Mouse (Mus musculus) intestine, embryonic 15.5 days (tissue): Measurements from ENCODE around the gene Spns3. TPM values are rescaled to one million over a fixed set of nuclear protein-coding genes. Genes with fewer than 3 reads are reported as not detected.

Source experiments
- ATAC-seq: fragments of 200-750 bp; cut with Nextera tagmentation; 2 replicates; pipeline ENCODE4 v1.8.0; 2017; ENCODE audit warnings: moderate TSS enrichment, moderate library complexity
- H3K27ac ChIP-seq: fragments of 300-500 bp; sonication (generic); 2 replicates; pipeline ENCODE4 v1.5.1; 2015; ENCODE audit warnings: mild to moderate bottlenecking, inconsistent platforms
- H3K27me3 ChIP-seq: fragments of 300-500 bp; sonication (generic); replicated peaks from 2 replicates; pipeline ENCODE4 v1.6.1; 2015; ENCODE audit warnings: inconsistent platforms
- H3K36me3 ChIP-seq: fragments of 300-500 bp; sonication (generic); 2 replicates; pipeline ENCODE4 v1.6.1; 2015; ENCODE audit warnings: inconsistent platforms
- H3K4me1 ChIP-seq: fragments of 300-500 bp; sonication (generic); replicated peaks from 2 replicates; pipeline ENCODE4 v1.6.1; 2015; ENCODE audit warnings: inconsistent platforms
- H3K4me2 ChIP-seq: fragments of 300-500 bp; sonication (generic); replicated peaks from 2 replicates; pipeline ENCODE4 v1.6.1; 2015; ENCODE audit warnings: mild to moderate bottlenecking, inconsistent platforms
- H3K4me3 ChIP-seq: fragments of 300-500 bp; sonication (generic); replicated peaks from 2 replicates; pipeline ENCODE4 v1.5.1; 2015; ENCODE audit warnings: inconsistent platforms
- H3K9ac ChIP-seq: fragments of 300-500 bp; sonication (generic); 2 replicates; pipeline ENCODE4 v1.6.1; 2015; ENCODE audit warnings: inconsistent platforms
- H3K9me3 ChIP-seq: fragments of 300-500 bp; sonication (generic); 2 replicates; pipeline ENCODE4 v1.6.1; 2016; ENCODE audit warnings: inconsistent platforms
- WGBS: fragments of 180-500 bp; shearing (Covaris S2); methylation state at CpG from one replicate; pipeline ENCODE4 v1.1.7; 2015; 5-methylcytosine and 5-hydroxymethylcytosine counted together
- polyA plus RNA-seq: library from polyadenylated mRNA; unstranded; fragments of >200 nt; fragmentation: Nextera tagmentation; extraction: Ambion mirVana; gene quantifications from 2 replicates; pipeline ENCODE4 v1.2.1, GENCODE M21; 2015

The Spns3 gene
- polyA plus RNA-seq, 1 experiment from 2014 or later, result 1.2 TPM

GRCm38 (mm10) chr11:72474926-72475325, 75.4 kb downstream of the Spns3 start:
- 53% methylated on average over 3 of the region's 3 CpGs for WGBS
- no peak overlapping the region for H3K4me3 ChIP-seq
- no peak overlapping the region for H3K9ac ChIP-seq
- no peaks in the 10 kb centered on the region for H3K9me3 ChIP-seq
- H3K27me3 ChIP-seq, result no peaks in the 10 kb centered on the region
- H3K4me1 ChIP-seq, result peaks cover 36% of the 10 kb centered on the region
- H3K4me2 ChIP-seq, result peak overlapping the region; percentile 22; the same call in 1 of the 2 replicates
- peak overlapping the region; percentile 51; the same call in 1 of the 2 replicates for H3K27ac ChIP-seq
- ATAC-seq, result peak; percentile 67
- no peaks in the 10 kb centered on the region for H3K36me3 ChIP-seq

- H3K27ac ChIP-seq, result no peak overlapping the region
- H3K4me2 ChIP-seq, result no peak overlapping the region; the same call in 1 of the 2 replicates
- WGBS, result 59% methylated on average over 4 of the region's 4 CpGs
- no peaks in the 10 kb centered on the region for H3K27me3 ChIP-seq
- no peaks in the 10 kb centered on the region for H3K9me3 ChIP-seq
- no peak overlapping the region for H3K4me3 ChIP-seq
- peak; percentile 40 for ATAC-seq
- peaks cover 49% of the 10 kb centered on the region for H3K4me1 ChIP-seq
- no peak overlapping the region for H3K9ac ChIP-seq
- no peaks in the 10 kb centered on the region for H3K36me3 ChIP-seq
These were observed 76.8 kb downstream of the Spns3 start for GRCm38 (mm10) chr11:72473540-72473939.

- no peak for ATAC-seq
- H3K9ac ChIP-seq, result no peak overlapping the region
- H3K27ac ChIP-seq, result peak overlapping the region; percentile 32; the same call in 1 of the 2 replicates
- no peak overlapping the region for H3K4me3 ChIP-seq
- H3K4me1 ChIP-seq, result peaks cover 60% of the 10 kb centered on the region
- H3K27me3 ChIP-seq, result no peaks in the 10 kb centered on the region
- H3K36me3 ChIP-seq, result no peaks in the 10 kb centered on the region
- H3K9me3 ChIP-seq, result no peaks in the 10 kb centered on the region
- H3K4me2 ChIP-seq, result no peak overlapping the region
- 86% methylated on average over 6 of the region's 6 CpGs for WGBS
These were observed 78.9 kb downstream of the Spns3 start for GRCm38 (mm10) chr11:72471381-72471780.

- H3K36me3 ChIP-seq, result no peaks in the 10 kb centered on the region
These were observed 80.3 kb downstream of the Spns3 start for GRCm38 (mm10) chr11:72470004-72470403.

GRCm38 (mm10) chr11:72469217-72469616, 81.1 kb downstream of the Spns3 start:
- H3K4me1 ChIP-seq, result peaks cover 50% of the 10 kb centered on the region

More at GRCm38 (mm10) chr11:72470004-72470403, 80.3 kb downstream of the Spns3 start:
- Histone ChIP-seq H3K9ac (no peak overlapping the region), H3K4me3 (no peak overlapping the region), H3K9me3 (no peaks in the 10 kb centered on the region), H3K27ac (peak overlapping the region; percentile 24; the same call in 1 of the 2 replicates), H3K27me3 (no peaks in the 10 kb centered on the region), H3K4me1 (peaks cover 55% of the 10 kb centered on the region), H3K4me2 (no peak overlapping the region)
- 64% methylated on average over 4 of the region's 4 CpGs for WGBS
- ATAC-seq, result no peak

GRCm38 (mm10) chr11:72468525-72468924, 81.8 kb downstream of the Spns3 start:
- Histone ChIP-seq H3K36me3 (no peaks in the 10 kb centered on the region), H3K9me3 (no peaks in the 10 kb centered on the region), H3K27ac (peak overlapping the region; percentile 24; the same call in 1 of the 2 replicates), H3K4me1 (peaks cover 43% of the 10 kb centered on the region), H3K4me3 (no peak overlapping the region), H3K9ac (no peak overlapping the region), H3K4me2 (no peak overlapping the region), H3K27me3 (no peaks in the 10 kb centered on the region)
- WGBS, result 77% methylated on average over 5 of the region's 5 CpGs
- ATAC-seq, result no peak

More at GRCm38 (mm10) chr11:72469217-72469616, 81.1 kb downstream of the Spns3 start:
- H3K9ac ChIP-seq, result no peak overlapping the region
- no peaks in the 10 kb centered on the region for H3K9me3 ChIP-seq
- no peaks in the 10 kb centered on the region for H3K27me3 ChIP-seq
- H3K27ac ChIP-seq, result peak overlapping the region; percentile 24; the same call in 1 of the 2 replicates
- H3K4me3 ChIP-seq, result no peak overlapping the region
- H3K36me3 ChIP-seq, result no peaks in the 10 kb centered on the region
- ATAC-seq, result peak; percentile 30
- WGBS, result 26% methylated on average over 5 of the region's 5 CpGs
- H3K4me2 ChIP-seq, result no peak overlapping the region

GRCm38 (mm10) chr11:72466694-72467507, 83.4 kb downstream of the Spns3 start:
- Histone ChIP-seq H3K9ac (no peak overlapping the region), H3K27me3 (no peaks in the 10 kb centered on the region), H3K4me1 (peaks cover 38% of the 10 kb centered on the region)

GRCm38 (mm10) chr11:72465978-72466693, 84.2 kb downstream of the Spns3 start:
- 40% methylated on average over 11 of the region's 11 CpGs for WGBS
- Histone ChIP-seq H3K9ac (no peak overlapping the region), H3K27me3 (no peaks in the 10 kb centered on the region), H3K4me2 (peak overlapping the region; percentile 23; the same call in 1 of the 2 replicates), H3K27ac (peak overlapping the region; percentile 72), H3K4me1 (peaks cover 38% of the 10 kb centered on the region), H3K4me3 (no peak overlapping the region), H3K36me3 (no peaks in the 10 kb centered on the region), H3K9me3 (no peaks in the 10 kb centered on the region)
- ATAC-seq, result peak; percentile 52; the same call in 1 of the 2 replicates

More at GRCm38 (mm10) chr11:72466694-72467507, 83.4 kb downstream of the Spns3 start:
- ATAC-seq, result peak; percentile 84
- Histone ChIP-seq H3K4me2 (peak overlapping the region; percentile 23; the same call in 1 of the 2 replicates), H3K27ac (peak overlapping the region; percentile 72), H3K36me3 (no peaks in the 10 kb centered on the region), H3K9me3 (no peaks in the 10 kb centered on the region), H3K4me3 (no peak overlapping the region)
- WGBS, result 11% methylated on average over 11 of the region's 11 CpGs

- Histone ChIP-seq H3K4me3 (no peak overlapping the region), H3K9me3 (no peaks in the 10 kb centered on the region), H3K27ac (no peak overlapping the region), H3K9ac (no peak overlapping the region), H3K4me1 (peaks cover 38% of the 10 kb centered on the region), H3K4me2 (no peak overlapping the region), H3K36me3 (no peaks in the 10 kb centered on the region), H3K27me3 (no peaks in the 10 kb centered on the region)
- ATAC-seq, result no peak
- WGBS, result 75% methylated on average over 3 of the region's 3 CpGs
These were observed 85.5 kb downstream of the Spns3 start for GRCm38 (mm10) chr11:72464821-72465220.

GRCm38 (mm10) chr11:72461500-72461981, 88.8 kb downstream of the Spns3 start:
- Histone ChIP-seq H3K27ac (no peak overlapping the region), H3K4me2 (no peak overlapping the region), H3K4me3 (no peak overlapping the region), H3K9me3 (no peaks in the 10 kb centered on the region), H3K4me1 (peaks cover 18% of the 10 kb centered on the region), H3K36me3 (no peaks in the 10 kb centered on the region), H3K9ac (no peak overlapping the region), H3K27me3 (no peaks in the 10 kb centered on the region)
- WGBS, result 39% methylated on average over 5 of the region's 5 CpGs
- no peak for ATAC-seq

- Histone ChIP-seq H3K4me2 (peak overlapping the region; percentile 3; the same call in 1 of the 2 replicates), H3K4me3 (no peak overlapping the region), H3K4me1 (0 out of 2 replicates have a peak, but pooled peaks cover 7% of the 10 kb centered on the region), H3K9ac (no peak overlapping the region), H3K36me3 (no peaks in the 10 kb centered on the region), H3K27ac (peak overlapping the region; percentile 37), H3K27me3 (no peaks in the 10 kb centered on the region), H3K9me3 (no peaks in the 10 kb centered on the region)
- ATAC-seq, result no peak
- 67% methylated on average over 3 of the region's 3 CpGs for WGBS
These were observed 91.8 kb downstream of the Spns3 start for GRCm38 (mm10) chr11:72458502-72458901.

GRCm38 (mm10) chr11:72457995-72458496, 92.3 kb downstream of the Spns3 start:
- ATAC-seq, result no peak
- Histone ChIP-seq H3K27me3 (no peaks in the 10 kb centered on the region), H3K4me1 (0 out of 2 replicates have a peak, but pooled peaks cover 7% of the 10 kb centered on the region), H3K9me3 (no peaks in the 10 kb centered on the region), H3K9ac (no peak overlapping the region), H3K36me3 (no peaks in the 10 kb centered on the region), H3K27ac (peak overlapping the region; percentile 37; the same call in 1 of the 2 replicates), H3K4me3 (no peak overlapping the region), H3K4me2 (peak overlapping the region; percentile 3; the same call in 1 of the 2 replicates)
- 46% methylated on average over 12 of the region's 12 CpGs for WGBS
